Mouse (Mus musculus) layer of hippocampus, adult 2 months (tissue): ENCODE results near the gene E030025P04Rik. TPM values are rescaled to one million over a fixed set of nuclear protein-coding genes. Genes with fewer than 3 reads are reported as not detected.
A peak's percentile ranks its signal among the peaks of the same experiment; 100 is the strongest.

Experiments used
- DNase-seq, 2 experiments: peaks; one replicate each; pipeline ENCODE4 v3.0.0; 2022; ENCODE audit warnings: low spot score in 2 of 2
- H3K27ac ChIP-seq: fragments of 200-600 bp; 2 replicates; pipeline ENCODE4 v1.8.1; 2022
- H3K4me3 ChIP-seq: fragments of 200-600 bp; 2 replicates; pipeline ENCODE4 v1.8.1; 2022; ENCODE audit warnings: mild to moderate bottlenecking
- CTCF ChIP-seq: fragments of 200-600 bp; conservative IDR thresholded peaks from 2 replicates; pipeline ENCODE4 v1.8.1; 2022; ENCODE audit warnings: antibody characterized with exemption, mild to moderate bottlenecking, moderate library complexity
- long read RNA-seq, 2 experiments: library from polyadenylated mRNA; stranded (forward); transcript quantifications; one replicate each; pipeline ENCODE4 v2.0.0; 2021; ENCODE audit warnings: borderline mapping rate in 2 of 2
- total RNA-seq, 2 experiments: library from RNA; stranded (reverse); gene quantifications; 2 replicates each; pipeline ENCODE4 v1.2.3; 2021

E030025P04Rik gene
- total RNA-seq: not detected
- long read RNA-seq, experiment 1: 0 reads
- long read RNA-seq, experiment 2: 0 reads

- no peak for TF ChIP-seq CTCF
- DNase-seq: no peak
- no peak within 1 kb of the TSS for H3K4me3 ChIP-seq
- H3K27ac ChIP-seq: no peak within 1 kb of the TSS
These were observed at the start of gene E030025P04Rik for GRCm38 (mm10) chr11:109144236-109144635. Gene E030025P04Rik, minus strand, starts transcription at chr11:109144369.

GRCm38 (mm10) chr11:109192673-109193557, 48.7 kb upstream of the E030025P04Rik start:
- TF ChIP-seq CTCF: peak; percentile 95
- Histone ChIP-seq H3K27ac (no peak overlapping the region), H3K4me3 (no peak overlapping the region)
- peak; percentile 32 to 72 for DNase-seq

GRCm38 (mm10) chr11:109188235-109188634, 44.1 kb upstream of the E030025P04Rik start:
- no peak overlapping the region for H3K27ac ChIP-seq
- DNase-seq: no peak
- no peak for TF ChIP-seq CTCF
- no peak overlapping the region for H3K4me3 ChIP-seq

- no peak overlapping the region for H3K27ac ChIP-seq
- no peak overlapping the region for H3K4me3 ChIP-seq
- DNase-seq: no peak
- TF ChIP-seq CTCF: no peak
These were observed 43.5 kb upstream of the E030025P04Rik start for GRCm38 (mm10) chr11:109187631-109188184.

GRCm38 (mm10) chr11:109181118-109181517, 36.9 kb upstream of the E030025P04Rik start:
- DNase-seq: no peak
- TF ChIP-seq CTCF: no peak
- Histone ChIP-seq H3K4me3 (no peak overlapping the region), H3K27ac (no peak overlapping the region)

GRCm38 (mm10) chr11:109180290-109180689, 36.1 kb upstream of the E030025P04Rik start:
- DNase-seq: no peak
- H3K27ac ChIP-seq: no peak overlapping the region
- TF ChIP-seq CTCF: no peak
- H3K4me3 ChIP-seq: no peak overlapping the region

- peak; percentile 92 for TF ChIP-seq CTCF
- DNase-seq: peak; percentile 59 to 68
- Histone ChIP-seq H3K27ac (no peak overlapping the region), H3K4me3 (no peak overlapping the region)
These were observed 34.8 kb upstream of the E030025P04Rik start for GRCm38 (mm10) chr11:109178788-109179518.

GRCm38 (mm10) chr11:109175376-109175969, 31.3 kb upstream of the E030025P04Rik start:
- no peak for TF ChIP-seq CTCF

GRCm38 (mm10) chr11:109172224-109172623, 28.1 kb upstream of the E030025P04Rik start:
- Histone ChIP-seq H3K27ac (no peak overlapping the region), H3K4me3 (no peak overlapping the region)
- TF ChIP-seq CTCF: peak; percentile 52
- DNase-seq: no peak

More at GRCm38 (mm10) chr11:109175376-109175969, 31.3 kb upstream of the E030025P04Rik start:
- Histone ChIP-seq H3K27ac (no peak overlapping the region), H3K4me3 (no peak overlapping the region)
- no peak for DNase-seq

GRCm38 (mm10) chr11:109170771-109171170, 26.6 kb upstream of the E030025P04Rik start:
- no peak for DNase-seq
- no peak overlapping the region for H3K4me3 ChIP-seq
- TF ChIP-seq CTCF: no peak
- no peak overlapping the region for H3K27ac ChIP-seq

GRCm38 (mm10) chr11:109157694-109158093, 13.5 kb upstream of the E030025P04Rik start:
- Histone ChIP-seq H3K27ac (no peak overlapping the region), H3K4me3 (no peak overlapping the region)
- TF ChIP-seq CTCF: no peak
- DNase-seq: no peak

- Histone ChIP-seq H3K4me3 (no peak overlapping the region), H3K27ac (no peak overlapping the region)
- TF ChIP-seq CTCF: no peak
- no peak for DNase-seq
These were observed 747 bp upstream of the E030025P04Rik start for GRCm38 (mm10) chr11:109144890-109145341.
